Mouse (Mus musculus) lung, postnatal 14 days (tissue): Measurements from ENCODE around the gene Sdhb.
A peak's percentile ranks its signal among the peaks of the same experiment; 100 is the strongest.

Experiments used
- DNase-seq: peaks from one replicate; pipeline ENCODE4 v3.0.0; 2021

Gene Sdhb

DNA sequence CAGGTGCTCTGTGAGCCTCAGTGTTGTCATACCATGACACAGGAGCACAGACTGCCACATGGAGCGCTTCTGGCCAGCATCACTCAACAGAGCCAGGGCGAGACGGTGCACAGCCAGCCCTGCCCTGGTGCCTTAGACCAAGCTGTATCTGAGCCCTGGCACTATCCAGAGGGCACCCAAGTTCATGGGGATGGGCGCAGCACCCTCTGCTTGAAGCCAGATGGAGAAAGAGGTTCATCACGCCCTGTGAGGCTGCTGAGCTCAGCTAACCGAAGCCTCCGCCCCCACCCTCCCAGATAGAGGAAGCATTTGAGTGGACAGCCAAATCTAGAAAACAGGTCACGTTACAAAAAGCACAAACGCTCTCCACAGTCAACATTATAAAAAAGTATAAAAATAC lies 55.3 kb downstream of the Sdhb start:
- DNase-seq = no peak

DNA sequence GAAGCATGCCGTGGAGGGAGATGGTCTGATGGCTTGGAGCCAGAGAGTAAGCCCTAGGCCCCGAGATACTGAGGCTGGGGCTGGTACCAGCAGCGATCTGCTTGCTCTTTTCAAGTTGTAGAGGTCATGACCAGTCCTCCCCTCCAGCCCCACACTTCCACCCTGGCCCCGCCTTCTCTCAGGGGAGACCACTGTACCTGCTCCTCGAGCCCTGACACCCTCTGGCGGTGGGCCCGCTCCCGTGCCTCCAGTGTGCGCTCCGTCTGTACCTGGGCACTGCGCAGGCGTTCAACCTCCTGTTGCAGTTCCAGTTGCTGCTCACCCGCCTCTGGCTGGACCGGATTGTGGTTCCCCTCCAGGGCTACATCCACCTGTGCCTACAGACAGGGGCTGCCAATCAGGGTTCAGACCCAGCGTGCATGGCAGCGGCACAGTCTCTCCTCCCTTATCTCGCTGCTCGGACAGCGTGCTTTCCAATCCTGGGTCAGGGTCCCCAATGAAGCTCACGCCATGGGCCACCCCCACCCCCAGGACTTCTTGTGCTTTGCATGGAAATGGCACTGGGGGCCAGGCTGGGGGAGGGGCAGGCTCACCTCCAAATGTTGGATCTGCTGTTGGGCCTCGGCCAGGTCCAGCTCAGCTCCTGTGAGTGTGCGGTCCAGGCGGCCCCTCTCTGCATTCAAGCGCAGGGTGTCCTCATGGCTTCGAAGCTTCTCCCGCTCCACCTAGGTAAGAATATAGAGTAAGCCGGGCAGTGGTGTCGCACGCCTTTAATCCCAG lies 56.8 kb downstream of the Sdhb start:
- no peak for DNase-seq

DNA sequence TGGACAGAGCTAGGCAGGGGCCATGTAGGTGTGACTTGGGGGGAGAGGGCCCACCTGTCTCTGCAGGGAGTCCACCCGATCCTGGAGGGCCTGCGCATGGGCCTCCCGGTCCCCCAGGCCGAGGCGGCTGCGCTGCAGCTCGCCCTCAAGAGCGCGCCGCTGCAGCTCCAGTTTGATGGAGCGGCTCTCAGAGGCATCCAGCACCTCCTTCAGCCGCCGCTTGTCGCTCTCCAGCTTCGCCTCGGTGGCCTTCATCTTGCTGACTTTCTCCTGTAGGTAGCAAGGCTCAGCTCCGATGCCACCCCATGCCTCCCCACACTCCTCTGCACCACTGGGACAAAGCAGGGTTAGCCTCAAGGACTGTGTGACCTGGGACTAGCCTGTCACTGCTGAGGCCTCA lies 59.2 kb downstream of the Sdhb start:
- DNase-seq = no peak

DNA sequence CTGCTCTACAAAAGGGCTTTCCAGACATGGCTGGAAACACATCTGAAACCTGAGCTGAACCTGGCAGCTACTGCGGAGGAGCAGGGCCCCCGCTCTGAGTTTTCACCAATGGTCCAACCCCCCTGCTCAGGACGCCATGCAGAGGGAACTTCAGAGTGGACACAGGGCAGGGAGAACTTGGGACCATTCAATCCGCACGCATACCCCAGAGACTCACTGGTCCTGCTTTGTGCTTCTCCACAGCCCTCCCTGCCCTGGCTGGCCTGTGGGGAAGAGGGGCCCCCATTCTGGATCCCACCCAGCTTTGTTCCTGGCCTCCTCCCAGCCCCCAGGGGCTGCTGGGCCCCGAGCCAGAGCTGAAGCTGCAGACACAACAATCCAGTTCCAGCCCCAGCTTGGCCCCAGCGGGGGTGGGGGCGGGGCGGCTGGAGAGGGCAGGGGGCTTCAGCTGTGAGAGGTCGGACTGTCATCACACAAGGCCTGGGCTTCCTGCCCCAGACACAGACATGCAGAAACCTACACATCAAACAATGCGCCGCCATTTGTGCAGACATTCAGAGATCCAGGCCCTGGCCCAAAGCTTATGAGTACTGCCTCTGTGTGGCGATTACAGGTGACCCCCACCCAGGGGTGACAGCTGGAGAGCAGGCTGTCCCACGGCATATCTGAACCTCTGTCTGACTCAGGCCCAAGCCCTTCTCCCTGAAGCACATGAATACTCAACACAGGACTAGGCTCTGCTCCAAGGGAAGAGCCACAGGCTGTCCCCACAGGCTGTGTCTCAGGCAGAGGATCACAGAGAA lies 60.0 kb downstream of the Sdhb start:
- peak; percentile 72 for DNase-seq

DNA sequence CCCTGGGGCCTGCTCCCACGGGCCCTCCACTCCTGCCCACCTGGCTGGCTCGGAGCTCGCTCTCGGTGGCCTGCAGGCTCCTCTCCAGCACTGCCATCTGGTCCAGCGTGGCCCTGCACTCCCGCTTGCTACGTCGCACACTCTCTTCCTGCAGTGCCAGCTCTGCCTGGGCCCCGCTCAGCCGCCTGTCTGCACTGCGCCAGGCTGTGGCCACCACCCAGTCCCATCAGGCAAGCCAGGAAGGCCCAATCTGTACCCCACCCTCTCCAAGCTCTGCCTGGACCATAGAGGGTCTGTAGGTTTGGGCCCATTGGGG lies 60.6 kb downstream of the Sdhb start:
- no peak for DNase-seq

DNA sequence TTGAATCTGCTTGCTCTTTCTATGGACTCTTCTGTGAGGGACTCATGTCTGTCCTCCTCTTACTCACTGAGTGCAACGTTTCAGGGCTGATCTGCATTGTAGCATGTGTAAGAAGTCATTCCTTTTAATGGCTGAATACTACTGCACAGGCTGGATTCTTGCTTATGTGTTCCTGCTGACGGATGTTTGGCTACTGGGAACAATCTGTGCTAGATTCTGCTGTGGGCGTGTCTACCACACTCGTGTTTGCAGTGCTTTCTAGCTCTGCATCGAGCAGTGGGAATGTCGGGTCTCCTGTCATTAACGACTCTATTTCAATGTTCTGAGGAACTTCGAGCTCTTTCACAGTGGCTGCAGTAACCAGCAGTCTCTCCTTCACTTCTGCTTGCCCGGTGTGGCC lies 63.0 kb downstream of the Sdhb start:
- DNase-seq = peak; percentile 29

DNA sequence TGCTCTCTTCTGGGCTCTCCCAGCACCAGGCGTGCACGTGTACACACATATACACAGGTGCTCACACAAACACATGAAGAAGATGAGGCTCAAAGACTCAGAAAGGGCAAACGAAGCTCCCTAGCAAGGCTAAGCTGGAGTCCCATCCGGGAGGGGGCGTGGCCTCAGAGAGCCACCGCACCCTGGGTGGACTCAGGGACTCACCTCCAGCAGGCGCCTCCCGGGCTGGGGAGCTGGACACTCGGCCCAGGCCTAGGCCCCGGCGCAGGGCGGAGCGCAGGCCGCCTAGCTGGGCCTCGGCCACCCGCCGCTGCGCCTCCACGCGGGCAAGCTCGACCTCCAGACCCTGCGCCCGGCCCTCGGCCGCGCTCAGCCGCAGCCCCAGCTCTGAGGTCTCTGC lies 64.0 kb downstream of the Sdhb start:
- DNase-seq = no peak
